Mouse (Mus musculus) spleen, postnatal 36 days (tissue): Measurements from ENCODE around the gene Apobec3.

ENCODE experiments used
- DNase-seq, 2 experiments: peaks; one replicate each; pipeline ENCODE4 v3.0.0; 2022; ENCODE audit warnings: low spot score in 2 of 2, mixed read lengths in 1 of 2

Gene Apobec3

DNA sequence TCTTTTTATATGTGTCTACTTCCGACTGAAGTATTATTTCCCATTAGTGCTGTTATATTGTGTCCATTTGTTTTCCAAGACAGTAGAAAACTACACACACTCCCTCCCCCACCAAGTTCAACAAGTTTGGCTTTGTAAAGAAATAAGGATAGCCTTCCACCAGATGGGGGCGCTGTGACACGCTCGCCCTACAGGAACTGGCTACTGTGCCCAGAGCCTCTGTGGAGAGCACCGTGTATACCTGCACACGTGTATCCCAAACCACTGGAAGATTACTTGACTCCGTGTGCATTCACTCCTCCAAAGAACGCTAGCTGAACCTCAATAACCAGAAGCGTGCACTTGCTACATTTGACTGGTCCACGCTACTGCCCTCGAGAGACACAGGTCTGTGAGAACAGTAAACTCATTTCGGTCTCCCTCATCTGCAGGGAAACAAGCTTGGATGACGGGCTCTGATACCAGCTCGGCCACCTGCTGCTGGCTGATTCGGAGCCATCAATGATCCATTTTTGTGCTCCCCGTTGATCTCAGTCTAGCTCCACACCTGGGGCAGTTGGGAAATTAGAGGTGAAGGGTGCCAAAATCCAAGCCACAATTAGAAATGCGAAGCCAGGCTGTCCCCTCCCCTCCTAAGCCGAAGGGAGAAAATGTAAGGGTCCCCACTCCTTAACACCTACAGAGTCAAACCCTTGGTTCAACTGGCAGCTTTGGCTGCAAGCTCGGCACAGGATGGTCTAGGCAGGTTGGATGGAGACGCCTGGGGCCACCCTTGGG lies at the start of gene Apobec3:
Gene Apobec3 (plus strand): TSS at position 224 of the 777 bp plus-strand sequence.
- DNase-seq: peak; percentile 83 to 86

DNA sequence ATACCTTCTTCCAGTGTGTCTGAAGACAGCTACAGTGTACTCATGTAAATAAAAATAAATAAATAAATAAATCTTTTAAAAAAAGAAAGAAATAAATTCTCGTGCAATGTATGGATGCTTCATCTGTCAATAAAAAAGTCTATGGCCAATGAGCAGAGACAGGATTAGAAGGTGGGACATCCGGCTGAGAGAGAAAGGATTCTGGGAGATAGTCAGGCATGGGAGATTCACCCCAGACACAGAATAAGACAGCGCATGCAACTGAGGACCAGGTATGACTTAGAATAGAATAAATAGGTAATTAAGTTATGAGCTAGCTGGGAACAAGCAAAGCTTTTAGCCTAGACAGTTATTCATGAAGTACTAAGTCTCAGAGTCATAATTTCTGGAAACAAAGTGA lies 48.5 kb upstream of the Apobec3 start:
- no peak for DNase-seq

DNA sequence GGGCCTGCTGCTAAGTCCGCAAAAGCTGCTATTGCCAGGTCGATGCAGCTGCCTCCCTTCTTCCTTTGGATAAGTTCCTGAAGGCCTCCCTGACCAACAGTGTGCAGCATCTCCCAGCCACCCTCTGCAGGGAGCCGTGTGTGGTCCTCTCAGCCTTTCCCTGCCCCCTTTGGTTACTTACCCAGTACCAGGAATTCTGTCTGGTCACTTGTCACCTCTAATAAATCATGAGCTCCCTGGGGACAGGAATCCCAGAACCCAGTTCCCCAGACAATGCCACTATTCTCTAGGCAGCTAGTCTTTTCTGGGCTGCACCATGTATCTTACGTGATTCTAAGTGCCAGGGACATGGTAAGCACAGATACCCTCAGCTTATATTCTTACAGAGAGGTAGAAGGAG lies 45.5 kb upstream of the Apobec3 start:
- DNase-seq: no peak

DNA sequence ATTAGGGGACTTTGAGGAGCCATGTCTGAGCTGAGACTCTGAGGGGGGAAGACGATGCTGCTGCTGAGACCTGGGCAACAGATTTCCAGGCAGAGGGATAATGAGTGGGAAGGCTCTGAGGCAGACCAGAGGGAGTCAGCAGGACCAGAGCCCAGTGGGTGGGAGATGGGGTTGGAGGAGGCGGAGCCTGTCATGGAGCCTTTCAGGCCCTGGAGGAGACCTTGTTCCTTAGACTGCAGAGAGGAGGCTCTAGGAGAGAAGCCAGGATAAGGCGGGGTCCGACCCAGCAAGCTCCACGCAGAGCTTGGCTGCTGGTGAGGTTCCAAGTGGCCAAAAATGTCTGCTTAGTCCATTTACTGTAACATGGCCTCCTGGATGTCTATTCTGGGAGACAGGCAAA lies 44.4 kb upstream of the Apobec3 start:
- no peak for DNase-seq

DNA sequence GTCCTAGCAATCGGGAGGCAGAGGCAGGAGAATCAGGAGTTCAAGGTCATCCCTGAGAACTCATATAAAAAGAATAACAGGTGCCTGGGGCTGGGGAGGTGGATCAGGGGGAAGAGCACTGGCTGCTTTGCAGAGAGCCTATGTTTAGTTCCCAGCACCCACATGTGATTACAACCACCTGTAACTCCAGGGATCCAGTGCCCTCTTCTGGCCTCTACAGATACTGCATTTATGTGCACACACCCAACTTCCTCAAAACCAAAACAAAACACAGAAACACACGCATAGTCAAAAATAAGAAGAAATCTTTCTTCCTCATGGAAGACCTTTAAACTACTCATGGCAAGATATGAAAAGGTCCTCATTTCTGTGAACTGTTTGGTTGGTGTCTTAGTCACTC lies 41.3 kb upstream of the Apobec3 start:
- DNase-seq: no peak

DNA sequence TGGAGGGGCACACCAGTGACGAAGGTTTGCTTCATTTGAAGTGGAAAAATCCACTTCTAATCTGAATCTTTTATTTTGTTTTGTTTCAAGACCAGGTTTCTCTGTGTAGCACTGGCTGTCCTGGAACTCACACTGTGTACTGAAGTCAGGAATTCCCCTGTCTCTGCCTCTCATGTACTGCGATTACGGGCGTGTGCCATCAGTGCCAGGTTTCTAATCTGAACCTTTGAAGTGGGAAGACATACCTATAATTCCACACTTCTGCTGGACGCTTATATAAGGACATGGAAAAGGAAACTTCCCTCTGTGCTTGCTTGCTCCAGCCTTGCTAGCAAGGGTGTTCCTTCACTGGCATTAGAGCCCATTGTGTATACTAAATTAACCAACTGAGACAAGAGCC lies 32.5 kb upstream of the Apobec3 start:
- no peak for DNase-seq

DNA sequence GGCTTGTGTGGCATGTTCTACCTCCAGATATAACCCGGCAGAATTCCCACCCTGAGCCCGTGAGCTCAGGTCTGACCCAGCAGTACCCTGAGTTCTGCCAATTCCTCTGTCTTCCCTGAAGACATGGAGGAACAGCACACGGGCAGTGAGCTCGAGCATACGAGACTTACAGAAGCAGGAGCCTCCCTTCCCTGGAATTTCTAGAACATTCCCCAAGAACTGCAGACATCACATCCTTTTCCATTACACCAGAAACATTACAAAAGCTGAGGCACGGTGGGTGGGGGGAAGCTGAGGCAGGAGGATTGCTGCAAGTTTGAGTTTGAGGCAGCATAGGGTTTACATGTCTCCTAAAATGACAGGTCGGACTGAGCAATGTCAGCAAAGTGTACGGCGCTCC lies 31.6 kb upstream of the Apobec3 start:
- DNase-seq: no peak

DNA sequence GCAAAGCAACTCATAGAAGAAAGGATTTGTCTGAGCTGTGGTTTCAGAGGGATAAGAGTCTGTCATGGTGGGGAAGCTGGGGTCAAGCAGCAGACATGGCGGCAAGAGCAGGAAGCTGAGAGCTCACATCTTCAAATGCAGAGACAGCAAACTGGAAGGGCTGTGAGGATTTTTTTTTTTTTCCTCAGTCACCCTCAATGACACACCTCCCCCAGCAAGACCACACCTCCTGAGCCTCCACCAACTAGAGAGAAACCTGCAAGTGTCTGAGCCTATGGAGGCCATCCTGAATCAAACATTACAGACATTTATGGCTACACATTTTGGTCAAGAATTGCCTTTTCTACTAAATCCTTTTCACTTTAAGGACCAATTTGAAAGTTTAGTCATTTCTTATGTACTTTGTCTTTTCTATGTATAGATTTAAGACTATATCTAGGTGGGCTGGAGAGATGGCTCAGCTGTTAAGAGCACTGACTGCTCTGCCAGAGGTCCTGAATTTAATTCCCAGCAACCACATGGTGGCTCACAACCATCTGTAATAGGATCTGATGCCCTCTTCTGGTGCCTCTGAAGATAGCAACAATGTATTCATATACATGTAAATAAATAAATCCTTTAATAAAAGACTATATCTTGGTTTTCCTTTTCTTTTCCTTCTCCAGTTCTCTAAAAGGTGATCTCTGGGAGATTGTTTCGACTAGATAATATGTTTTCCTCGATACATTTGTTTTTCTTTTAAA lies 24.0 kb upstream of the Apobec3 start:
- DNase-seq: no peak

DNA sequence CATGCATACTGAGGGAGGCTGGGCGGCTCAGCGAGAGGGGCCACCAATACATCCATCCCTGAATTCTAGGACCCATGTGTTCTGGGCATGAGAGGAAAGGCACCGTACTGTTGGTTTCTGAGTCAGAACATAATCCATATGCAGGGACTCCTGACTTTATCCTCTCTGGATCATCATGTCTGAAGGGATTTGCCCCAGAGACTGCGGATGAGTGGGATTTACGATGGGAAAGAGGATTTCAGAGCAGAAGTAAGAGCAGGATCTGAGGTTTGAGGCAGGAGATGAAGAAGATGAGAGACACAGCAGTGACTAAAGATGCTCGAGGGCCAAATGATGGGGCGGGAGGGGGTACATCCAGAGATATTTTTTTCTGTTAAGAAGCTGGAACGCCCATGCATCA lies 17.9 kb upstream of the Apobec3 start:
- no peak for DNase-seq

DNA sequence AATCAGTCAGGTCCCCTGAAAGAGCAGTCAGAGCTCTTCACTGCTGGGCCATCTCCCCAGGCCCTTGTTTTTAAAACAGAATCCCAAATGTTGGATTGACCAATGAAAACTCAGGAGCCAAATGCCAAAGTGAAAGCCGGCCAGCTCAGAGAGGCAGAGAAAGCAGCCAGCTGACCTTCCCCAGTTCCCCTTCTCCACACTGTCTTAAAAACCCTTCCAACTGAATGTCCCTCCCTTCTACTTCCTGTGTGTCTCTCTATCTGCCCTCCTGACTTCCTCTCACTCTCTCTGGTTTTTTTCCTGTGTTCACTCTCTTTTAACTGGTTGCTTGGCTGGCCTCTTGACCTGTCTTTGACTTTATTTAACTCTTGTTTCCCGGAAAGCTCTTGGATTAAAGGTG lies 17.5 kb upstream of the Apobec3 start:
- no peak for DNase-seq

DNA sequence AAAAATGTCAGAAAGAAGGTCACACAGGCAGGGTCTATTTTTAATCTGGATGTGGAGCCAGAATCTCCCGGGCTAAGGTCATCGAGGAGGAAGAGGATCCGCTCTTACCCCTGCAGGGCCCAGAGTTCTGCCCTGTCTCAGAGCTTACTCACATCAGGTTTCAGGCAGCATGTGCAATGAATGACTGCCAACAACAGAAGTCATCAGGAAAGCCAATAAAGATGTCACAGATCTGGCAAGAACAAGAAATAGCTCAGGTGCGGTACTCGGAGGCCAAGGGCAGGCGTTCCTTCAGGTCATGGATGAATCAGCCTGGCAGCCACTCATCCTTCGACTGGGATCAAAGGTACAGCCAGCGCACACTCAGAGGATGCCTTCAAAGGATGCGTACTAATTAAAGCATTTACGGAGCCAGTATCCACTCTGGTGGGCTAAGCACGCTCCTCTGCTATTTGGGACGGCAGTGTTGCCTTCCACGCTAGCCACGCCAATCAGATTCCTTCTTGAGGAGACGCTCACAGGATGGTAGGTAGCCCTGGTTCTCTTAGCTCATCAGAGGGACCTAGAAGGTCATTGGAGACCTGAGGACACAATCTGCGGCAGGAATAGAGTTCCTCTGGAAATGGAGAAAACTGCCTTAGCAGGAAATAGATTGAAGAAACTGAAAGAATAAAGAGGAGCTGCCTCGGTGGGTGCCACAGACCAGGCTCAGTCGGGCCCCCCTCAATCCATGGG lies 16.0 kb upstream of the Apobec3 start:
- no peak for DNase-seq

DNA sequence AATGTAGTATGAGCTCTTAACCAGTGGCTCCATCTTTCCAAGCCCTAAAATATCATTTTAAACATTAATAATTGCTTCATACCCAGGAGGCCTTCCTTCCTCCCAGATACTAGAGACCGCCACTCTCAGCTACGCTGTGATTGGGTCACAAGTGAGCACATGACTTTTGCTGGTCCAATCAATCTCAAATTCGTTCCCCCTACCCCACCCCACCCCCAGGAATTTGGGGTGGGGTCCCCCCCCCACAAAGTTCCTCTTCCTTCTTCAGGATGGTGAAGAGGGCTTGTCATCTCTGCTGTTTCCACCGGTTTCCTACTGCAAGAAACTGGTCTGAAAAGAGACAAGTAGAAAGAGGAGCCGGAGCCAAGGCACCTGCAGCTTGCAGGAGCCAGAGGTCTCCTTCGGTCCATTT lies 12.7 kb upstream of the Apobec3 start:
- no peak for DNase-seq

DNA sequence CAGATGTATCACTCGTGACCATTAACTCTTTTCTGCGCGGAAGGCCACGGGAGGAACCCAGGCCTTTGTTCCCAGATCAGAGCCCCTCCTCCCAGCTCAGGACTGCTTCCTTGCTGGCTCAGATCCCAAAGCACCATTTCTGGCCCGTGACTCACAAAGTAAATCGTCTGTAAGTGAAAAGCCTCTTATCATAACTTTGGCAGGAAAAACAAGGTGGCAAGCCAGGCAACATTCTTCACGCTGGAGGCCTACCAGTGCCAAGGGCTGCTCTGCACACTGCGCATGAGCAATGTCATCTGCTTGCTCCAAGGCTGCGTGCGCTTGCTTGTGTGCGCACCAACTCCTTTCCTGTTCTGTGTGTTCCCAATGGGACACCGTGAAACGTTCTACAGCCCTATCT lies 12.1 kb upstream of the Apobec3 start:
- DNase-seq: no peak

DNA sequence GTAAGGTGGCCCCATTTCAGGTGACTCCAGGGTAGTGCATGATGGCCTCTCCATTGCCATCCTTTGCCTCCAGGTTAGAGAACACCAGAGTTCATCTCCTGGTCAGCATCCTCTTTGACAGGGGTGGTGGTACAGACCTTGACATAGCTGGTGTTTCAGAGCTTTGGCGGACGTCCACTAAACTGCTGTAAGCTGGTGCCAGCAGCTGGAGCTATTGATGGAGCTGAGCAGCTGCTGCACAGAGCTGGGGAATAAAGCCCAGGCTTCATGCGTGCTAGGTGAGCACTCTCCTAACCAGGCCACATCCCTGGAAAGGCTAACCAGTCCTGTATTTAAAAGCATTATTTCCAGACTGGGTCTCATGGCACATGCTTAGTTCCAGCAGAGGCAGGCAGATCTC lies 11.0 kb upstream of the Apobec3 start:
- DNase-seq: no peak

DNA sequence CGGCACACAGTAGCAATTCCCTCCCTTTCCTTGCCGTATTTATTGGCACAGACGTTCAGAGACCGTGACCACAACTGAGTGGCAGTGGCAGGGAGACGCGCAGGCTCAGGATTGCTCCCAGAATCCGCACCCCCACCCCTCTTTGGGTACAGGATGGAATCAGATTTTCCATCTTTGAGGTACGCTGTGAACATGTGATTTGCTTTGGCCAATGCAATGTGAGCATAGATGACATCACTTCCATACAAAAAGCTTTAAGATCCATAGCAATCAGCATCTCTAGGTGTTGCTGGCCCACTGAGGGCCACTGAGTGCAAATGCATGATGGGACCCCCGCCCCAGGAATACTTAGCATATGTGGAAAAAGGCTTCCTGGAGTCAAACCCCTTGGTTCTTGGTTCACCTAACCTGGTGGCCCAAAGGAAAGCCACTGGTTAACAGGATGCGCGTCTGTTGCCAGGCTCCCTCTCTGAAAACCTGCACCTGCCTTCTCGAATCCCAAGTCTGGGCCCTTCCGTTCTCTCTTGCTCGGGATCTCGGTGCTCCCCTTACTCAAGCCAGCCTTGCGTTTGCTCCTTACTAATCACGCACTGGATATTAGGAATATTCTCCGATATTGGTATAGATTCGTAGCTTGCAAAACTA lies 8.7 kb upstream of the Apobec3 start:
- no peak for DNase-seq

DNA sequence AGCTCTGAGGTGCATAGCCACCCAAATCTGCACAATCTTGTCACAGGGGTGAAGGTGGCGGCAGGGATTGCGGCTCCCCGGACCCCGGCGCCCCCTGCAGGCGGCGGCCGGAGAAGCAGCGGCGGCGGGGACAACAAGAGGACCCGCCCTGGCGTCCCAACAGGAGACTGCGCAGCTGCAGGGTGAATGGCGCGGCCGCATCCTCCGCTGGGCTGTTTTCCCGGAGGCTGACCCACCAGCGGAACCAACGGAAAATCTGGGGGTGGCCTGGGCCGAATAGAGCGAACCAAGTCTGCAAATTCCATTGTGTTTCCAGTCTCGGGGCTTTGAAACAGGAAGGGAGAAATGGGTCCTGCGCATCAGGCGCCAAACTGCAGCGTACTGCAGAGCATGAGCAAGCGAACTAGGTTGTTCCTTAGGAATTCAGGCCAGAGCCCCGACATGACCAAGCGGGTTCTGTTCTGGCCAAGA lies 8.1 kb upstream of the Apobec3 start:
- DNase-seq: peak; percentile 88

DNA sequence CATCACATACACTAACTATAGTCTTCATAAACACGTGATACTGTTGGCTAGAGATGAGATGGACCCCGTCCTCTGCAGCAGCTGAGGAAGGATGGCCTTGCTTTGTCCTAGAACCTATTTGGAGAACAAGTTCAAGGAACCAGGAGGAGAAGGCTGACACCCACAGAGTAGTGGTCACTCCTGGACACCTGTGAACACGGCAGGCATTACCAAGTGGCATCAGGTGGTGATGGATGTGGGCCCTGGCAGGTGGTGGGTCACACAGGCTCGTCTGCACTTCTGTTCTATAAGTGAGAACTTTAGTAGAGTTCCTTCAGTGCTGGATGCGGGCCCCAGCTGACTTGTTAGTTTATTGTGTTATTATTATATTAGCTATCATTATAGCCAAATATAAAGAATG lies 6.6 kb upstream of the Apobec3 start:
- DNase-seq: no peak

DNA sequence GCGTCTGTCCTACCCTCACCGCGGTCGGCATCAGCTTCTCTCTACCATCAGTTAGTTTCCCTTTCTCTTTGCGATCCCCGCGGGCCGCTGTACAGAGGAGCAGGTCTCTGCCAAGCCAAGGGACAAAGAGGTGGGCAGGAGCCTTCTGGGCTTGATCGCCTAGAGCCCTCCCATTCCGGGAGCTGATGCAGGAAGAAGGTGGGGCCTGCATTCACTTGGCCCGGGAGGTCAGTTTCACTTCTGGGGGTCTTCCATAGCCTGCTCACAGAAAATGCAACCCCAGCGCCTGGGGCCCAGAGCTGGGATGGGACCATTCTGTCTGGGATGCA lies 718 bp downstream of the Apobec3 start:
- DNase-seq: peak; percentile 89 to 90

DNA sequence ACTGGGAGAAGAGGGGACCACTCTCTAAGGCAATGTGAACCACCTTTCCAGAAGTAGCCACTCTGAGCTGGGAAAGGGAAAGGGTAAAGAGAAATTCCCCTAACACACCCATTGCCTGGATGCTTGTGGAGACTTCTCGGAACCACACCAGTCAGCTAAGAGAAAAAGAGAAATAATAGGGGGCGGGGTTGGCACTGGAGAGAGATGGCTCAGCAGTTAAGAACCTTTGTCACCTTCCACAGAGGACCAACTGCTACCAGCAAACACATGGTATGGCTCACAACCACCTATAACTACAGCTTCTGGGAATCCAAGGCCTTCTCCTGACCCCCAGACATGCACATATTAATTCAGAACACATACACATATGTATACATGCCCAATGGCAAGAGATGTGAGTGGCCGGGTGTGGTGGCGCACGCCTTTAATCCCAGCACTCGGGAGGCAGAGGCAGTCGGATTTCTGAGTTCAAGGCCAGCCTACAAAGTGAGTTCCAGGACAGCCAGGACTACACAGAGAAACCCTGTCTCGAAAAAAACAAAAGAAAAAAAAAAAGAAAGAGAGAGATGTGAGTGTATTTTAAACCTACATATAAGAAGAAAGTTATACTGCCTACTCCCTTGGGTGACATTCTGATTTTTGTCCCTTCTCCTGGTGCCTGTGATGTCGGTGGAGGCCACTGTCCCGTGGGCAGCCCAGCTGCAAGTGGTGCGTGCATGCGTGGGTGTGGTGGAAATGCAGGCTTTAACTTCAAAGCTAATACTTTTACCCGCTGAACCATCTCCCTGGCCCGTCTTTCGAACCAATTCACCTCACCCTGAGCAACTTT lies 1.8 kb downstream of the Apobec3 start:
- peak; percentile 56 to 67 for DNase-seq

DNA sequence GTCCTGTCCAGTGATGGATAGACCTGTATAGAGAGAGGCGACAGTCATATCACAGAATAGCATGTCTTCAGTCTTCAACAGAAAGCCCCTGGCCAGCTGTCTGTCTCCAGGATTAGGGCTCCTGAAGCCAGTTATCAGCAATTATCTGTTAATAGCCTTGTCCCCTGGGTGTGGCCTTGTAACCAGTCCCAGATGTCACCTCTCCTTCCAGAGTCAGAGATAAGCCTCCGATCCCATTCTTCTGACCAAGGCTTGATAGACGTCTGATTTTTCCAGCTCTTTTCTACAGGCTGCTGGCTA lies 2.3 kb downstream of the Apobec3 start:
- no peak for DNase-seq

DNA sequence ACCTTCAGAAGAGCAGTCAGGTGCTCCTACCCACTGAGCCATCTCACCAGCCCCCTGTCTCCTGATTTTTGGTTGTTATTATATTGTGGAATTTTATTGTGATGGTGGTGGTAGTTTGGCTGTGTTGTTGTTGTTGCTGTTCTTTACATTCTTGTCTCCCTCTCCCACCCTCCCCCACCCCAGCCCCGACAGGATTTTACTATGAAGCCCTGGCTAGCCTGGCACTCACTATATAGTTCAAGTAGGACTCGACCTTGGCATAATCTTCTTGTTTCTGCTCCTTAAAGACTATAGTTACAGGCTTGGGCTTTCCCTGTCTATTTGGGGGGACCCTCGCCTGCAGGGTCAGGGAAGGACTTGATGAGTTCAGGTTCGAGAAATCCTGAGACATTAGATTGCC lies 2.9 kb downstream of the Apobec3 start:
- DNase-seq: no peak
